10 mouse cellular contexts compared by ENCODE assay signal in genomic region chr14:55795380-55796163, GRCm38 (mm10). TPM values are rescaled to one million over a fixed set of nuclear protein-coding genes. Genes with fewer than 3 reads are reported as not detected.
DNase-seq lines count a peak whose midpoint lies in the region; TF ChIP-seq lines count a peak whose summit lies in the region.
"Had no signal": no experiment of that assay in that cellular context is flagged by ENCODE, and none has a peak within 500 bp of the region (broad histone marks: within the 10 kb centered on the region; RNA-seq: fewer than 3 reads in every experiment).

No protein-coding gene starts in this region.

- no peak overlapping the region for H3K4me3 ChIP-seq in gastrocnemius, adult 2 months
- peak overlapping the region; percentile 24 for H3K4me3 ChIP-seq in lung, adult 2 months (replicated peaks; ENCODE audit: extremely low read depth, low read depth, low read length)

- no peak for TF ChIP-seq CTCF in gastrocnemius, adult 2 months (IDR thresholded peaks at IDR 0.05)
- TF ChIP-seq CTCF in lung, adult 2 months (IDR thresholded peaks at IDR 0.05; ENCODE audit: insufficient read depth, low read length) = no peak

- H3K27ac ChIP-seq in gastrocnemius, adult 2 months = peak overlapping the region; percentile 78

- intact Hi-C loops in gastrocnemius, adult 2 months (cut with DNase I) = no loop called here
- intact Hi-C loops in gastrocnemius, postnatal 36 days (cut with DNase I) = no loop called here

- 41% methylated on average over 15 of the region's 15 CpGs for WGBS in lung, adult 2 months

- peak; percentile 57; the same call in 1 of the 2 replicates for TF ChIP-seq POLR2A in lung, adult 2 months (IDR thresholded peaks at IDR 0.05; ENCODE audit: borderline replicate concordance, extremely low read depth, low read depth, low read length)

- DNase-seq in gastrocnemius, adult 2 months = no peak
- DNase-seq in gastrocnemius, postnatal 36 days = no peak
- peak; percentile 16 to 43 for DNase-seq in urinary bladder, postnatal 4 days (ENCODE audit: low spot score in 2 of 2)
- DNase-seq in urinary bladder, postnatal 10 days (ENCODE audit: low spot score) = no peak
- DNase-seq in lung, adult 2 months = no peak
- DNase-seq in spleen, postnatal 14 days (ENCODE audit: low spot score in 2 of 2) = no peak
- no peak for DNase-seq in embryo, embryonic 11 days
- no peak for DNase-seq in right cerebral cortex, postnatal 14 days
- DNase-seq: adrenal gland, postnatal 14 days had no signal

- H3K4me1 ChIP-seq in lung, adult 2 months (ENCODE audit: control insufficient read depth, insufficient read depth, low read length) = no peaks in the 10 kb centered on the region

RNA-seq across cellular contexts. Expression of gene Ripk3, which starts 6.9 kb away (rescaled TPM):
- 1 to 10 TPM in 1 of 2 experiments, under 1 TPM in 1; 0.64 to 1.1 TPM for total RNA-seq in gastrocnemius, adult 2 months (2021)
- total RNA-seq in gastrocnemius, postnatal 36 days (2021) = under 1 TPM; 0.59 to 0.67 TPM
- 7.5 and 10.0 TPM in 2 replicates for polyA plus RNA-seq in lung, adult 2 months (2012; rRNA removed)

RNA-seq across cellular contexts. Expression of gene Adcy4, which starts 11.7 kb away (rescaled TPM):
- total RNA-seq in gastrocnemius, adult 2 months (2021) = 10 to 100 TPM in 1 of 2 experiments, 1 to 10 TPM in 1; 6.8 to 10.1 TPM
- 1 to 10 TPM; 5.3 to 6.5 TPM for total RNA-seq in gastrocnemius, postnatal 36 days (2021)
- polyA plus RNA-seq in lung, adult 2 months (2012; rRNA removed) = 157 and 169 TPM in 2 replicates

RNA-seq across cellular contexts. Expression of gene Nfatc4, which starts 27.4 kb away (rescaled TPM):
- 1 to 10 TPM; 3.4 to 3.8 TPM for total RNA-seq in gastrocnemius, adult 2 months (2021)
- total RNA-seq in gastrocnemius, postnatal 36 days (2021) = 1 to 10 TPM; 3.3 TPM
- 26.4 and 27.3 TPM in 2 replicates for polyA plus RNA-seq in lung, adult 2 months (2012; rRNA removed)

RNA-seq across cellular contexts. Expression of gene Ltb4r1, which starts 29.8 kb away (rescaled TPM):
- under 1 TPM in 1 of 2 experiments, not detected in 1; 0.18 TPM for total RNA-seq in gastrocnemius, adult 2 months (2021)
- total RNA-seq in gastrocnemius, postnatal 36 days (2021) = not detected
- 6.5 and 7.1 TPM in 2 replicates for polyA plus RNA-seq in lung, adult 2 months (2012; rRNA removed)
- polyA plus RNA-seq: embryonic facial prominence, embryonic 11.5 days had no signal

RNA-seq across cellular contexts. Expression of gene Ltb4r2, which starts 34.3 kb away (rescaled TPM):
- not detected for total RNA-seq in gastrocnemius, adult 2 months (2021)
- total RNA-seq in gastrocnemius, postnatal 36 days (2021) = not detected
- polyA plus RNA-seq in lung, adult 2 months (2012; rRNA removed) = 1.1 and 2.6 TPM in 2 replicates

Comparison
In these comparisons a context has a peak if more than half of its experiments do, and no peak if none do; other contexts are left out.
1. DNase-seq: peak in urinary bladder, postnatal 4 days (2 of 2); none in gastrocnemius, adult 2 months (single experiment), gastrocnemius, postnatal 36 days (0 of 2), urinary bladder, postnatal 10 days (single experiment), lung, adult 2 months (single experiment), spleen, postnatal 14 days (0 of 2), embryo, embryonic 11 days (single experiment) and right cerebral cortex, postnatal 14 days (single experiment).